Comparison of ENCODE assay signal across 16 mouse cellular contexts in the genomic region with DNA sequence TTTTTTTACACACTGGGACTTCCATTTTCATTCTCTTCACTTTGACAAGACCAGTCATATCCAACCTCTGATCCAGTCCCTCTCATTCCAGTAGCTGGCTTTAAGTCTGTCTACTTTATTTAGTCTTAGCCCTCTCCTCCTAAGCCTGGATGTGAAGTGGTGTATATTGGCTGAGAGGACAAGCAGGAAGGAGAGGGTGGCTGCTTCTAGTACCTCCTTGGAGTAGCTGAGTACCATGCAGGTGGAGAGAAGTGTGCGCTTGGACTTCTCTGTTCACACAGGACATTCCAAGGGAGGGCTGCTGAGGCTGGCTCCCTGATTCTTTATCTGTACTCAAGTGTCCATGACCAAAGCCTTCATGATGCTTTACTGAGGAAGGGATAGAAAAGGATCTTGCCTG.
"Had no signal": no experiment of that assay in that cellular context is flagged by ENCODE, and none has a peak within 500 bp of the region (broad histone marks: within the 10 kb centered on the region; RNA-seq: fewer than 3 reads in every experiment).

No protein-coding gene starts in this region.

- H3K4me2 ChIP-seq: liver, embryonic 11.5 days; liver, embryonic 13.5 days; liver, embryonic 15.5 days; midbrain, embryonic 11.5 days; midbrain, embryonic 13.5 days; midbrain, embryonic 15.5 days; neural tube, embryonic 12.5 days; stomach, embryonic 15.5 days had no signal

- ATAC-seq: liver, postnatal 0 days; midbrain, embryonic 13.5 days; midbrain, embryonic 15.5 days had no signal

- H3K4me1 ChIP-seq: liver, embryonic 13.5 days; liver, embryonic 15.5 days; megakaryocyte, embryonic 14.5 days; midbrain, embryonic 13.5 days; midbrain, embryonic 15.5 days; neural tube, embryonic 12.5 days; stomach, embryonic 15.5 days had no signal

- DNase-seq: liver, embryonic 13.5 days; liver, postnatal 0 days; right cerebral cortex, postnatal 14 days; thymus, adult 2 months; thymus, postnatal 25 days; thymus, postnatal 4 days had no signal

- H3K36me3 ChIP-seq: liver, embryonic 13.5 days; liver, embryonic 15.5 days; midbrain, embryonic 13.5 days; midbrain, embryonic 15.5 days; neural tube, embryonic 12.5 days; stomach, embryonic 15.5 days had no signal

- H3K9ac ChIP-seq: liver, embryonic 13.5 days; liver, embryonic 15.5 days; liver, postnatal 0 days; midbrain, embryonic 13.5 days; midbrain, embryonic 15.5 days; neural tube, embryonic 12.5 days; stomach, embryonic 15.5 days had no signal

- H3K9me3 ChIP-seq: liver, embryonic 13.5 days; liver, embryonic 15.5 days; midbrain, embryonic 13.5 days; midbrain, embryonic 15.5 days; neural tube, embryonic 12.5 days; stomach, embryonic 15.5 days had no signal

- H3K27ac ChIP-seq: liver, embryonic 13.5 days; liver, embryonic 15.5 days; macrophage; midbrain, embryonic 13.5 days; midbrain, embryonic 15.5 days; neural tube, embryonic 12.5 days; stomach, embryonic 15.5 days; stomach, postnatal 0 days had no signal

- H3K27me3 ChIP-seq: liver, embryonic 13.5 days; liver, embryonic 15.5 days; megakaryocyte, embryonic 14.5 days; midbrain, embryonic 13.5 days; midbrain, embryonic 15.5 days; neural tube, embryonic 12.5 days; stomach, embryonic 15.5 days had no signal

- H3K4me3 ChIP-seq: liver, embryonic 13.5 days; liver, embryonic 15.5 days; megakaryocyte, embryonic 14.5 days; midbrain, embryonic 13.5 days; midbrain, embryonic 15.5 days; neural tube, embryonic 12.5 days; stomach, embryonic 15.5 days had no signal
